Mouse (Mus musculus) testis, adult 2 months (tissue): ENCODE measurements around the gene Scimp.

Source experiments
- CTCF ChIP-seq: fragments of 200-500 bp; IDR thresholded peaks from 2 replicates; pipeline ENCODE4 v1.5.1; 2012; ENCODE audit warnings: low read depth, mild to moderate bottlenecking, inconsistent platforms, low read length, moderate library complexity; ENCODE audit not compliant: control insufficient read depth, insufficient read depth, insufficient replicate concordance
- POLR2A ChIP-seq: fragments of 200-500 bp; IDR thresholded peaks from 2 replicates; pipeline ENCODE4 v1.6.1; 2012; ENCODE audit warnings: low read depth, mild to moderate bottlenecking, inconsistent platforms, low read length, moderate library complexity; ENCODE audit not compliant: control insufficient read depth

DNA sequence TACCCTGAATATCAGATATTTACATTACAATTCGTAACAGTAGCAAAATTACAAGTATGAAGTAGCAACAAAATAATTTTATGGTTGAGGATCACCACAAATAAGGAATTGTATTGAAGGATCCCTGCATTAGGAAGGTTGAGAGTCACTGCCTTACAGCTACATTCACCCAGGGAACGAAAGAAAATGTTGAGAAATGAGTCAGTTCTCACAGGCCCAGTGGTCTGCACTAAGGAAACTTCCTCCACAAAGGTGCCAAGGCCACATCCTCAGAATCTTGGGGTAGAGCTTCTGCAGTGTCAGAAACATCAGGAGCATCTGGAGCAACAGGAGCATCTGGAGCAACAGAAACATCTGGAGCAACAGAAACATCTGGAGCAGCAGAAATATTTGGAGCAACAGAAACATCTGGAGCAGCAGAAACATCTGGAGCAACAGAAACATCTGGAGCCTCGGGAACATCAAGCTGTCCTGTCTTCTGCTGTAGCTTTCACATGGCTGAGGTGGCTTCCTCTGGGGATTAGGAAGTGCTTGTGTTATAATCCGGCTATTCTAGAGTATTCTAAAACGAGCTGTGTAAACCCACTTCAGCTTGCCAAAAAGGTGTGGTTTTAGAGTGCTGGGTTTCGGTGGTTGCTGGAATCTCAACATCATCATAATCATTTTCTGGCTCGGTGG, 21.4 kb downstream of the Scimp start:
- no peak for TF ChIP-seq CTCF
- TF ChIP-seq POLR2A = no peak
